Mouse (Mus musculus): ENCODE measurements around the gene Tns3. TPM values are rescaled to one million over a fixed set of nuclear protein-coding genes. Genes with fewer than 3 reads are reported as not detected.

The Tns3 gene
- polyA plus RNA-seq, 1 experiment = 57.4 TPM

DNA sequence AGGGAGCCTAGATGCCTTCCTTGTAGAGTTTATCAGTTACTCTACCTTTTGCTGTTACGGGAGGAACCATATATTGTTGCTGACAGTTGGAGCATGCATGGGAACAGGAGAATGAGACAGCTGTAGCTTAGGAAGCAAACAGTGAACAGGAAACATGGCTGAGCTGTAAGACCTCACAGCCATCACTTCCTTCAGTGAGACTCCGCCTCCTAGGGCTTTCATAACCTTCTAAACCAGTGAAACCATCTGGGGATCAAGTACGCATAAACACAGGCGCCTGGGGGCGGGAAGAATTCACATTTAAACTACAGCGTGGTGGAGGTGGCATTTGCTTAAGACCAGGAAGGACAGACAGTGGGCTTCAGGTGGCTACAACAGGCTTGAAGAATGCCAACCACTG lies 208.7 kb downstream of the Tns3 start:
- Histone ChIP-seq H3K36me3 (ENCODE audit: control insufficient read depth, insufficient read depth) (peaks cover 86% of the 10 kb centered on the region), H3K27me3 (ENCODE audit: control insufficient read depth, insufficient read depth, insufficient read length) (no peaks in the 10 kb centered on the region), H3K79me3 (ENCODE audit: low read depth) (peaks cover 69% of the 10 kb centered on the region), H3K4me3 (ENCODE audit: insufficient read depth, poor library complexity, severe bottlenecking) (no peak overlapping the region), H3ac (ENCODE audit: control insufficient read depth, insufficient read length, low read depth) (no peak overlapping the region), H3K79me2 (ENCODE audit: control insufficient read depth, insufficient read depth) (peaks cover 93% of the 10 kb centered on the region)
- TF ChIP-seq MAX (IDR thresholded peaks at IDR 0.05) (no peak), CTCF (IDR thresholded peaks at IDR 0.05; ENCODE audit: control insufficient read depth, insufficient read depth, insufficient read length) (no peak), USF1 (IDR thresholded peaks at IDR 0.05; ENCODE audit: low read depth) (no peak), CEBPB (IDR thresholded peaks at IDR 0.05; ENCODE audit: low read depth) (no peak), FOSL1 (IDR thresholded peaks at IDR 0.05; ENCODE audit: insufficient read depth, low read length, poor library complexity, severe bottlenecking) (no peak), MYOD1 (IDR thresholded peaks at IDR 0.05; ENCODE audit: control insufficient read depth, insufficient read length, low read depth) (no peak), MYOG (IDR thresholded peaks at IDR 0.05; ENCODE audit: control insufficient read depth, extremely low read depth, insufficient read length) (no peak)

DNA sequence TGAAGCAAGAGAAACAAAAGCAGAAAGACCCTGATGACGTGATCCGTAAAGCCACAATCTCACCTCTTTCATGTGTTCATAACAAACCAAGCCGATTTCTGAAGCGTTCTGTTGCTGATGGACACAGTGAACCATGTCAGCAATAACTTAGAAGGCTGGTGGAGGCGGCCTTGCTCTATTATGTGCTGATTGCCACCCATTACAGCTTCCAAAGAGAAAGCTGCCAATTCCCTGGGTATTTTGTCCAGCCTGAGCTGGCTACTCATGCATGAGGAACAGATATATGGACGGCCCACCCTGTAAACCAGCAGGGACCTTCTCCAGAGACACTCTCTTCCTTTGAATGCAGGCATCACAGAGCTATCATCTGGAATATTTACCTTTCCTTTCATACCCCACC lies 211.1 kb downstream of the Tns3 start:
- TF ChIP-seq MYOG (IDR thresholded peaks at IDR 0.05; ENCODE audit: control insufficient read depth, extremely low read depth, insufficient read length) = no peak
- no peak for TF ChIP-seq CTCF (IDR thresholded peaks at IDR 0.05; ENCODE audit: control insufficient read depth, insufficient read depth, insufficient read length)
- TF ChIP-seq MAX (IDR thresholded peaks at IDR 0.05) = no peak
- TF ChIP-seq CEBPB (IDR thresholded peaks at IDR 0.05; ENCODE audit: low read depth) = no peak
- TF ChIP-seq MYOD1 (IDR thresholded peaks at IDR 0.05; ENCODE audit: control insufficient read depth, insufficient read length, low read depth) = no peak
- no peak for TF ChIP-seq USF1 (IDR thresholded peaks at IDR 0.05; ENCODE audit: low read depth)
- TF ChIP-seq FOSL1 (IDR thresholded peaks at IDR 0.05; ENCODE audit: insufficient read depth, low read length, poor library complexity, severe bottlenecking) = no peak
- Histone ChIP-seq H3K36me3 (ENCODE audit: control insufficient read depth, insufficient read depth) (peaks cover 90% of the 10 kb centered on the region), H3ac (ENCODE audit: control insufficient read depth, insufficient read length, low read depth) (no peak overlapping the region), H3K27me3 (ENCODE audit: control insufficient read depth, insufficient read depth, insufficient read length) (no peaks in the 10 kb centered on the region), H3K4me3 (ENCODE audit: insufficient read depth, poor library complexity, severe bottlenecking) (no peak overlapping the region), H3K79me2 (ENCODE audit: control insufficient read depth, insufficient read depth) (peaks cover 92% of the 10 kb centered on the region), H3K79me3 (ENCODE audit: low read depth) (peaks cover 63% of the 10 kb centered on the region)

DNA sequence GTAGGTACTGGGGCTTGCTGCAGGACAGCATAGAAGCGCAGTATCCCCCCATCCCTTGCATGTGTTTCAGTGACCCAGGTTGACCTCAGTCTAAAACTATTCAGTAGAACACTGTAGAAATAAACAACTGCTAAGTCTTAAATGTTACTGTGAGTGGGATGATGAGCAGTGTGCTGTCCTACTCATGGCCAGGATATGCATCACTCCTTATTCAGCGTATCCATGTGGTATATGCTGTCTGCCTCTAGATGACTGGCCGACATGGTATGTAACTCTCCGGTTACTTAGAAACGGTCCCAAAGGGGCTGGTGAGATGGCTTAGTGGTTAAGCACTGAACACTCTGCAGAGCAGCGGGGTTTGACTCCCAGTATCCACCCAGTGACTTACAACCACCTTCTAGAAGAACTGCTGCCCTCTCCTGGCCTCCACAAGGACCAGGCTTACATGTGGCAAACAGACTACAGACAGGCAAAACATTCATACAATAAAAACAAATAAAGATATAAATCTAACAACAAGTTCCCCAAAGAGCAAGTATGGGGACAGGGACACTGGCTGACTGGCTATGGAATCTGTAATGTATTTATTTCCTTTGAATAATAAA lies 212.6 kb downstream of the Tns3 start:
- Histone ChIP-seq H3K27me3 (ENCODE audit: control insufficient read depth, insufficient read depth, insufficient read length) (no peaks in the 10 kb centered on the region), H3K36me3 (ENCODE audit: control insufficient read depth, insufficient read depth) (peaks cover 89% of the 10 kb centered on the region), H3K4me3 (ENCODE audit: insufficient read depth, poor library complexity, severe bottlenecking) (no peak overlapping the region), H3K79me3 (ENCODE audit: low read depth) (peaks cover 51% of the 10 kb centered on the region), H3ac (ENCODE audit: control insufficient read depth, insufficient read length, low read depth) (no peak overlapping the region), H3K79me2 (ENCODE audit: control insufficient read depth, insufficient read depth) (peaks cover 91% of the 10 kb centered on the region)
- TF ChIP-seq USF1 (IDR thresholded peaks at IDR 0.05; ENCODE audit: low read depth) (no peak), FOSL1 (IDR thresholded peaks at IDR 0.05; ENCODE audit: insufficient read depth, low read length, poor library complexity, severe bottlenecking) (peak; percentile 79), MYOG (IDR thresholded peaks at IDR 0.05; ENCODE audit: control insufficient read depth, extremely low read depth, insufficient read length) (no peak), MYOD1 (IDR thresholded peaks at IDR 0.05; ENCODE audit: control insufficient read depth, insufficient read length, low read depth) (peak; percentile 75), MAX (IDR thresholded peaks at IDR 0.05) (peak; percentile 83), CTCF (IDR thresholded peaks at IDR 0.05; ENCODE audit: control insufficient read depth, insufficient read depth, insufficient read length) (no peak)

DNA sequence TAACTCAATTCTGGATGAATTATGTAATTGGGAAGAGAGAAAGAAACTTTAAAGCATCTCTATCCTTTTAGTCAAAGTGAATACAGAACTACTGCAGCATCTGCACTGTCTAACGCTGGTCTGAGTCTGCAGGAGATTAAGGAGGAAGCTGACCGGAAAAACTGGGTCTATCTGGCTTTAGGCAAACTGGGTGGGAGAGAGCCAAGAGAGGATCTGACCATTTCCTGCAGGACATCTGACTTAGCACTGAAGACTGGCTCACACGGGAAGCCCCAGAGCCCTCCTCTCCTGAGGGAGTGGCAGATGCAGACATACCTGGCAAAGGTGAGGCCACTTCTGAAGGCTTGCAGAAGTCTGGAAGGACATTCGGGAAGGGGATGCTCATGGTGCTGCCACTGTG lies 213.8 kb downstream of the Tns3 start:
- peaks cover 39% of the 10 kb centered on the region for H3K79me3 ChIP-seq (ENCODE audit: low read depth)
- H3K27me3 ChIP-seq (ENCODE audit: control insufficient read depth, insufficient read depth, insufficient read length) = no peaks in the 10 kb centered on the region
- peaks cover 89% of the 10 kb centered on the region for H3K36me3 ChIP-seq (ENCODE audit: control insufficient read depth, insufficient read depth)
- no peak overlapping the region for H3K4me3 ChIP-seq (ENCODE audit: insufficient read depth, poor library complexity, severe bottlenecking)
- H3ac ChIP-seq (ENCODE audit: control insufficient read depth, insufficient read length, low read depth) = peak overlapping the region; percentile 31
- H3K79me2 ChIP-seq (ENCODE audit: control insufficient read depth, insufficient read depth) = peaks cover 85% of the 10 kb centered on the region
- no peak for TF ChIP-seq MAX (IDR thresholded peaks at IDR 0.05)
- TF ChIP-seq MYOD1 (IDR thresholded peaks at IDR 0.05; ENCODE audit: control insufficient read depth, insufficient read length, low read depth) = no peak
- TF ChIP-seq MYOG (IDR thresholded peaks at IDR 0.05; ENCODE audit: control insufficient read depth, extremely low read depth, insufficient read length) = no peak
- TF ChIP-seq FOSL1 (IDR thresholded peaks at IDR 0.05; ENCODE audit: insufficient read depth, low read length, poor library complexity, severe bottlenecking) = no peak
- TF ChIP-seq CEBPB (IDR thresholded peaks at IDR 0.05; ENCODE audit: low read depth) = no peak
- TF ChIP-seq CTCF (IDR thresholded peaks at IDR 0.05; ENCODE audit: control insufficient read depth, insufficient read depth, insufficient read length) = no peak
- no peak for TF ChIP-seq USF1 (IDR thresholded peaks at IDR 0.05; ENCODE audit: low read depth)

DNA sequence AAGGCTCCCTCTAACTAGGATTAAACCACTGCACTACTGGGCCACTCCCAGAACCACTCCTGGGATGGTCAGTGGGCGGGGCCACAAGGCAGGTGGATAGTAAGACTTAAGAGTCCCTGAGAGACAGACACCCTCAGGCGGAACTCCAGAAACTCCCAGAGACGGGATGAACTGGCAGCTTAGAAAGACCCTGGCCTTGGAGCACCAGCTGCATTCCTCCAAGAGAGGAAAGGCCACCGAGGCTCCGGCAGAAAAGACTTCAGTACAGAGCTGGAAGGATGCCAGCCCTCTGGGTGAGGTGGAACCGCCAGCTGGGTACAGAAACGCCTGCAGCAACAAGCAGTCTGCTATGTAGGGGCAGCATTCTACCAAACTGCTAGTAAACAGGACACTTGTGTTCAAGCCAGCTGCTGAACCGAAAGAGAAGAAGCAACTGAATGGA lies 218.4 kb downstream of the Tns3 start:
- Histone ChIP-seq H3K79me3 (ENCODE audit: low read depth) (peaks cover 28% of the 10 kb centered on the region), H3K36me3 (ENCODE audit: control insufficient read depth, insufficient read depth) (peaks cover 89% of the 10 kb centered on the region), H3K4me3 (ENCODE audit: insufficient read depth, poor library complexity, severe bottlenecking) (no peak overlapping the region), H3ac (ENCODE audit: control insufficient read depth, insufficient read length, low read depth) (no peak overlapping the region), H3K79me2 (ENCODE audit: control insufficient read depth, insufficient read depth) (peaks cover 65% of the 10 kb centered on the region), H3K27me3 (ENCODE audit: control insufficient read depth, insufficient read depth, insufficient read length) (no peaks in the 10 kb centered on the region)
- TF ChIP-seq CEBPB (IDR thresholded peaks at IDR 0.05; ENCODE audit: low read depth) (no peak), MYOG (IDR thresholded peaks at IDR 0.05; ENCODE audit: control insufficient read depth, extremely low read depth, insufficient read length) (no peak), FOSL1 (IDR thresholded peaks at IDR 0.05; ENCODE audit: insufficient read depth, low read length, poor library complexity, severe bottlenecking) (no peak), CTCF (IDR thresholded peaks at IDR 0.05; ENCODE audit: control insufficient read depth, insufficient read depth, insufficient read length) (no peak), MYOD1 (IDR thresholded peaks at IDR 0.05; ENCODE audit: control insufficient read depth, insufficient read length, low read depth) (no peak)

Measured in C2C12 (cell line).